Mouse (Mus musculus) right cerebral cortex, postnatal 36 days (tissue): Measurements from ENCODE around the gene Josd2.

ENCODE experiments used
- DNase-seq, 2 experiments: peaks; one replicate each; pipeline ENCODE4 v3.0.0; 2022; ENCODE audit warnings: low spot score in 2 of 2, mixed read lengths in 1 of 2

Josd2 gene

GRCm38 (mm10) chr7:44498922-44499321, 31.1 kb downstream of the Josd2 start:
- DNase-seq = no peak

DNA sequence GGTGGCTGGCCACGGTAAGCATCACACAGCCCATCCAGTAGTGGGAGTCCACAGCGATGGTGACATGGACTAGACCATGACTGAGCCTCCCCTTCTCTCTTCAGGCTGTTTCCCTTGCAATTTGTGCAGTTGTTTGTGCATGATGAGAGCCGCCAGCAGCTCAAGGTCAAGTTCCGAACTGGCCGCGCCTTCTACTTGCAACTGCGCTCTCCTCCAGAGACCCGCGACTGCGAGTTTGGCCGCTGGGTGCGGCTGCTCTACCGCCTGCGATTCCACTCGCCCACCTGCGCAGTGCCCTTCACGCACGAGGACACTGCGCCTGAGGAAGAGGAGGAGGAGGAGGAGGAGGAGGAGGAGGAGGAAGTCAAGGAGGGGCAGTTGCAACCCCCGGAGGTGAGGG, 32.3 kb downstream of the Josd2 start:
- DNase-seq = no peak

DNA sequence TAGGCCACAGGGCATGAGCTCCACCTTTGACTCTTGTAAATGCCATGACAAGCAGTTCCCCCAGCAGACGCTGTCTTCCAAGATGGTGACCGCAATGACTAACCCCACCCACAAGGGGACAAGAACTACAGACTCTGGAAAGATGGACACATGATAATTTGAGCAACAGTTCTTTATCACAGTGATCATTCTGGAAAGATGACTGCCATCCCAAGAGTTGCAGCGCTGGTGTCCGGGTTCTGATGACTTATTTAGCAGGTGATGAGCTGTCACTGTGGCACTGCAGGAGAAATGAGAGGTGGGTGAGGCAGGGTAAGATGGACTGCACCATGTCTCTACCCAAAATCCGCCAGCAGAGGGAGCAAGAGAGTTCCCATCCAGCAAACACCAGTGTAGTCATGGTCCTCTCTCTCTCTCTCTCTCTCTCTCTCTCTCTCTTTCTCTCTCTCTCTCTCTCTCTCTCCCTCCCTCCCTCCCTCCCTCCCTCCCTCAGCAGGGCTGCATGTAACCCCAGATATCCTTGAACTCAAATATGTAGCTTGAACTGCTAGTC, 33.9 kb downstream of the Josd2 start:
- DNase-seq = no peak

GRCm38 (mm10) chr7:44507491-44507890, 39.7 kb downstream of the Josd2 start:
- no peak for DNase-seq

DNA sequence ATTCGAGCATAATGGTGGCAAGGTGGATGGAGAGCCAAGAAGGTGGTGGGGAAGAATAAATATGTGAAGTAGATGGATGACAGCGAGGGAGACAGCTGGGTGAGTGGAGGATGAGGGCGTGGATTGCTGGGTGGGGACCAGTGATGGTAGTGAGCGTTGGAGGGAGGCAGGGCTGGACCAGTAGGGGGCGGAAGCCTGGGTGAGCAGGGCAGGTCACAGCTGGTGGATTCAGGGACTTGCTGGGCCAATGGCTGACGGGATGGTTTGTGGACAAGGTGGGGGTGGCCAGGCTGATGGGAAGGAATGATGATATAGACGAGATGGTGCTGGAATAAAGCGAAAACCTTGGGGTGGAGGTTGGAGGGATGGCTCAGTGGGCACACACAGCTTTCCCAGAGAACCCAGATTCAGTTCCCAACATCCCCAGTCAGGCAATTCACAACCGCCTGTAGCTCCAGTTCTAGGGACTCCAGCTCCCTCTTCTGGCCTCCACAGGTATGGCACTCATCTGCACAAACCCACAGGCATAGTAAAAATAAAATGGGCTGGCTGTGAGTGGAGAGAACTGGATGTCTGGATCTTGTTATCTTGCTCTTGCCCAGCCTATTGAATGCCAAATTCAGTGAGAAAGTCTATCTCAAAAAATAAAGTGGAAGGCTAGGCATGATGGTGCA, 51.6 kb downstream of the Josd2 start:
- DNase-seq = no peak

GRCm38 (mm10) chr7:44520990-44521389, 53.2 kb downstream of the Josd2 start:
- DNase-seq = no peak
